Mouse (Mus musculus) small intestine, adult 2 months (tissue): ENCODE results near the gene Cldn2. TPM values are rescaled to one million over a fixed set of nuclear protein-coding genes. Genes with fewer than 3 reads are reported as not detected.
"Not testable (repeated sequence)": the region's sequence is repeated elsewhere in the genome, so short reads cannot be mapped to it uniquely, and the experiment has no call there.

ENCODE experiments used
- H3K27ac ChIP-seq: fragments of 200-500 bp; 2 replicates; pipeline ENCODE4 v1.5.1; 2012; ENCODE audit warnings: low read depth, low read length, control low read depth, inconsistent platforms; ENCODE audit not compliant: insufficient read depth
- H3K27me3 ChIP-seq: fragments of 200-500 bp; 2 replicates; pipeline ENCODE4 v1.6.1; 2012; ENCODE audit warnings: mild to moderate bottlenecking, moderate library complexity, low read length, inconsistent platforms; ENCODE audit not compliant: control insufficient read depth, insufficient read depth
- H3K36me3 ChIP-seq: fragments of 200-500 bp; 2 replicates; pipeline ENCODE4 v1.6.1; 2012; ENCODE audit warnings: mild to moderate bottlenecking, low read length, control low read depth, inconsistent platforms; ENCODE audit not compliant: control insufficient read depth, insufficient read depth
- H3K4me1 ChIP-seq: fragments of 200-500 bp; 2 replicates; pipeline ENCODE4 v1.6.1; 2012; ENCODE audit warnings: low read length, inconsistent platforms, mixed read lengths; ENCODE audit not compliant: control insufficient read depth, insufficient read depth, insufficient read length
- H3K4me3 ChIP-seq: fragments of 200-500 bp; 2 replicates; pipeline ENCODE4 v1.5.1; 2012; ENCODE audit warnings: low read depth, mild to moderate bottlenecking, control low read depth, inconsistent platforms, low read length, moderate library complexity
- CTCF ChIP-seq: fragments of 200-500 bp; IDR thresholded peaks from 2 replicates; pipeline ENCODE4 v1.5.1; 2012; ENCODE audit warnings: low read depth, mild to moderate bottlenecking, control low read depth, inconsistent platforms, low read length, moderate library complexity, mixed read lengths; ENCODE audit not compliant: insufficient replicate concordance, insufficient read length; ENCODE audit errors: extremely low read depth
- POLR2A ChIP-seq: fragments of 200-500 bp; IDR thresholded peaks from 2 replicates; pipeline ENCODE4 v1.6.1; 2012; ENCODE audit warnings: low read depth, mild to moderate bottlenecking, control low read depth, inconsistent platforms, low read length, moderate library complexity
- WGBS: fragments of 180-500 bp; shearing (Covaris S2); methylation state at CpG from one replicate; pipeline ENCODE4 v1.1.7; 2018; 5-methylcytosine and 5-hydroxymethylcytosine counted together
- polyA plus RNA-seq: library from polyadenylated mRNA; depleted of rRNA; stranded (reverse); fragments of >200 nt; gene quantifications from 2 replicates; pipeline ENCODE4 v1.2.3, GENCODE M21; 2012; rRNA removed

The Cldn2 gene
- polyA plus RNA-seq, result 9.9 and 28.5 TPM in 2 replicates

DNA sequence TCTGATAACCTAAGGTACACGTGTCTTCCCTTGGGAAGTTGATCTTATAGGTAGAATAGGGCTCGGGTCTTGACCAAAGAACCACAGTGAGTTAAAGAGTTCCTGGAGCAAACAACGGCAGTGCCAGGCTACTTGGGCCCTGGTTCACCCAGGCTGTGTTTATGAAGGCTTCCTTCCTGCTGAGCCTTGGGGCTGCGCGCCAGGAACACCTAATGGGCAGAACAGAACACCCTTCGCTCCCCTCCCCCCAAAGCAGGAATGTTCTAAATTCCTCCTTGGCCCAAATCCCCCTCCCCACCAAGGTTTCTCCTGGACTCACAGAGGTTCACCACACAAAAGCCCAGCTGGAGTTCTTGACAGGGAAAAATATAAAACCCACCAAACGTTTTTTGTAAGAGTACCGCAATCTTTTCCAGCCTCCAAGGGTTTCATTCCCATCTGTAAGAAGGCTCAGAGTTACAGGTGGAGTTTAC is at the start of gene Cldn2:
Gene Cldn2, plus strand, starts transcription at position 423 of the 473 bp plus-strand sequence.
- TF ChIP-seq CTCF, result no peak
- no peak for TF ChIP-seq POLR2A
- no peak within 1 kb of the TSS for H3K4me3 ChIP-seq
- H3K36me3 ChIP-seq, result no peaks in the 10 kb centered on the region
- H3K4me1 ChIP-seq, result peaks cover 5% of the 10 kb centered on the region; the same call in 1 of the 2 replicates
- WGBS, result 79% methylated on average over 8 of the region's 8 CpGs
- H3K27ac ChIP-seq, result no peak within 1 kb of the TSS
- H3K27me3 ChIP-seq, result no peaks in the 10 kb centered on the region

DNA sequence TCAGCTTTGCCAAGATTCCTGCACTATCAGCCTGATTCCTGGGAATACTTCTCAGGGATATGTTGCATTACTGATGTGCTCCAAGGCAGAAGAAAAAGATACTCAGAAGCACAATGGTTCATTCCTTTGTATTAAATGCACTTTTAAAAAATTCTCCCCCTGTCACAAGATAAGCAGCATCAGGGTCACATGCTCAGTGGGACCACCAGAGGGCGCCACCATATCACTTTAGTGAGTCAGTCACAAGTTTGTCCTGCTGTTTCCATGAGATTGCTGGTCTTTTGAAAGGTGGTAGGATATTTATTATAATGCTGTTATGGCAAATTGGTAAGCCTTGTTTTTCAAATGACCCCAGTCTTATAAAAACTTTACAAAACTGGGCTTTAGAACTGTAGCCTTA is 48.8 kb upstream of the Cldn2 start:
- Histone ChIP-seq H3K4me3 (no peak overlapping the region), H3K27me3 (no peaks in the 10 kb centered on the region), H3K27ac (no peak overlapping the region), H3K4me1 (no peaks in the 10 kb centered on the region), H3K36me3 (peaks cover 7% of the 10 kb centered on the region; the same call in 1 of the 2 replicates)
- WGBS, result 0% methylated on average over 1 of the region's 1 CpGs
- peak; percentile 48; the same call in 1 of the 2 replicates for TF ChIP-seq CTCF
- no peak for TF ChIP-seq POLR2A

DNA sequence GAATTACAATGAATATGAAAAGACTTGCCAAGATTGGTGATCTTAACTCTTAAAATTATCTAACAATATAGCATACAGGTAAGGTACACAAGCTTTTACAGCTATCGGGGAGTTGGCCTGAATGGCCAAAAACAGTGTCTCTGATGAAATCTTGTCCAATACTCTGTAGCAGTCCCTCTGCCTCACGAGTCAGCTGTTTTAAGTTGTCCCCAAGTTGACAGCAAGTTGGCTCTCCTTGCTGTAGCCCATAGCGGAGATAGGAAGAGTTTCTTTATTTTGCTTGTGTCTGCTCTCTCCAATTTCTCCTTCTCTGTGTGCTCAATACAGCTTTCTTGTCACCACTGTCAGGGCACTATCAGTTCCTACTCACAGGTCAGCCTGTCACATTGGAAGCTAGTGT is 42.0 kb upstream of the Cldn2 start:
- WGBS, result 76% methylated on average over 3 of the region's 3 CpGs
- not testable (repeated sequence) for H3K27me3 ChIP-seq, H3K36me3 ChIP-seq, H3K4me3 ChIP-seq, H3K4me1 ChIP-seq, H3K27ac ChIP-seq

DNA sequence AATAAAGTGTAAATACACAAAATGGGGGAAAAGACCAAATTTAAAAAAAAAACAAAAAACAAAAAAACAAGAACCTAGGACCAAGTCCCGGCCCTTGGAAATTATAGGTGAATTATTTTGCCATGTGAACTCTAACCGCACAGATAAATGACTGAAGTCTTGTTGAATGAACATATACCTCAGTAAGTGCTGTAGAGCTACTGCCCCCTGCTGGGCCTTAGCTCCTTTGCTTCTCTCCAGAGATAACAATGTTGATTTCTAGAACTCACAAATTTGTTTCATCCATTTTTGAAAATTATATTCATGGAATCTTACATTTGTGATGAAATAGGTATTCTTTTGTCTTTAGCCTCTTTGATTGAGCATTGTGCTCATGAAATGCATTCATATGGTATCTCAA is 38.1 kb upstream of the Cldn2 start:
- 46% methylated on average over 2 of the region's 2 CpGs for WGBS

DNA sequence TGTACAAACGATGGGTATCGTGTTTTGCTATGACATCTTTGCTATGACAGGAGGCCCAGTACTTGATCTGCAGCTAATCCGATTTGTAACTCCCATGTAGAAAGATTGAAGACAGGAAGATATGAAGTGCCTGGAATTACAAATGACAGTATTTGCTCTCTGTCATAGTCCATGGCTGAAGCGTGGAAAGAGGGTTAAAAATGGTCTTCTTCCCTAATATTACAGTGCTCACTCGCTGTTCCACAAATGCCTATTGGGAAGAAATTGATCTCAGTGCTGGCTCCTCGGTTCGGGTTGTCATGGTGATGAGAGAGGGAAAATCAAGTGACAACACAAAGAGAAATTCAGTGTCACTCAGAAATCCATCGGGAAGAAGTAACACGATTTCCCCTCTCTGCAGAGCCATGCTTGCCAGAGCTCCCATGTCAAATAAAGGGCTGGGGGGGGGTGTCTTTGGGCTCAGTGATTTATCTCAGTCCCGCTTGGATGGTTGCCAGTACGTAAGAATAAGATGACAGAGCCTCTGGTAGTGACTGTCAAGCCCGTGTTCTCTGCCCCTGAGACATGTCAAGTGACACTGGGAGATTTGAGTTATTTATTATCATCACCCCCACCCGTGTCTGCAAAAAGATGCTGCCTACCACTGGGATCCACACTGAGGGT is 30.5 kb upstream of the Cldn2 start:
- H3K4me3 ChIP-seq, result no peak overlapping the region
- TF ChIP-seq CTCF (no peak), POLR2A (no peak)
- no peak overlapping the region for H3K27ac ChIP-seq
- H3K36me3 ChIP-seq, result no peaks in the 10 kb centered on the region
- 0 out of 2 replicates have a peak, but pooled peaks cover 3% of the 10 kb centered on the region for H3K4me1 ChIP-seq
- H3K27me3 ChIP-seq, result no peaks in the 10 kb centered on the region
- 72% methylated on average over 13 of the region's 13 CpGs for WGBS

More for the DNA sequence above, 38.1 kb upstream of the Cldn2 start:
- H3K36me3 ChIP-seq, result no peaks in the 10 kb centered on the region
- TF ChIP-seq POLR2A (no peak), CTCF (no peak)
- H3K4me3 ChIP-seq, result no peak overlapping the region
- H3K4me1 ChIP-seq, result no peaks in the 10 kb centered on the region
- no peak overlapping the region for H3K27ac ChIP-seq
- no peaks in the 10 kb centered on the region for H3K27me3 ChIP-seq

DNA sequence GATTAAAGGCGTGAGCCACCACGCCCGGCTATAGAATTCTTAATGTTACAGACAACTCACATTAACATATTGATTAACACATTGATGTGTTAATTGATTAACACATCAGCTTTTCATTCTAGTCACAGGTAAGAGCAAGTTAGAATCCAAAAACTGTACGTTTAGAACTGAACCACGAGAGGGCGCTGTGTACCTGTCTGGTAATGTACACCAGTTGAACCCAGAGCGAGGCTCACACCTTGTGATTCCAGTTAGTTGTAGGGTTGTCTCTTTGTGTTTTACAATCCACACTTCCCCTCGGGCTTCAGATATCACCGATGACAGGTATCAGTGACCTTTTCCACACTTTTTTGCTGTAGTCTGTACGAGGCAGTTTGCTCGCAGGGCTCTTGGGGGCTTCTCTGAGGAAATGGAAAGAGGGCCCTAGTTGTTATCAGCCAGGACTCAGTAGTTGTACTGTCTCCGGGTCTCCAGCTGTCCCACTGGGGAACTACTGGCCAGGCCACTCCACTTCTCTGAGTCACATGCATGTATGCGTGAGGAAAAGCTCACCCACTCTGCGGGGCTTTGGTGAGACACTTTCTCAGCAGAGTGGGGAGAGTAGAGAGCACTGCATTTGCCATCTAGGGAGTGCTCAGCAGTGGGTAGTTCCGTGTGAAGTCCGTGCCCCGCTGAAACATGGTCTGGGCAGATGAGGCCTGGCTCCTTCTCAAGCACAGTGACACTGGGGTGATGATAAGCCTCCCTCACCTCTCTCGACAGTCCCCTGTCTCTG is 26.1 kb upstream of the Cldn2 start:
- Histone ChIP-seq H3K27me3 (no peaks in the 10 kb centered on the region), H3K36me3 (no peaks in the 10 kb centered on the region), H3K27ac (peak overlapping the region; percentile 53), H3K4me3 (peak overlapping the region; percentile 8; the same call in 1 of the 2 replicates), H3K4me1 (peaks cover 11% of the 10 kb centered on the region; the same call in 1 of the 2 replicates)
- WGBS, result 21% methylated on average over 18 of the region's 18 CpGs
- TF ChIP-seq CTCF (no peak), POLR2A (no peak)

DNA sequence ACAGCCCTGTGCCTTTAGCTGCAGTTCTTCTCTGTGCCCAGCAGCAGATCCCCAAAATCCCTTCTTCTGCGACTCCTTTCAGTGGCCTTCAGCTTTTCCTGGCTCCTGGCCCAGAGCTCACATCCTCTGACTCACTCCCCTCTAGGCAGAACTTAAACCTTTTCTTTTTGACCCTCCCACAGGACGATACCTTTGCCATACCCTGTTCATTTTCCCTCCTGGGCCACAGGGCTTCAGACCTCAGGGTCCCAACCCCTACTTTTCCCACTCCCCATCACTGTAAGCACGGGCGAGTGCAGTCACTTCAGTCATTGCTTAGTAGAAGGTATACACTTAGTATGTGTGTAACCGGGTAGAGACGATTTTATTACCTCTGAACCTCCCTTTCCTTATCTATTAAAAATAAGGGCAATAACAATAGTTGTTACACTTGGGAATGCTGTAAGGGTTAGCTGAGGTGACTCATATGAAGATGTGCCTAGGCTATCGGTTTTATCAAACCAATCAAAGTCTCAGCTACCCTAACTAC is 25.5 kb upstream of the Cldn2 start:
- no peaks in the 10 kb centered on the region for H3K27me3 ChIP-seq
- WGBS, result 29% methylated on average over 7 of the region's 7 CpGs
- peak overlapping the region; percentile 8 for H3K4me3 ChIP-seq
- TF ChIP-seq POLR2A, result no peak
- no peak for TF ChIP-seq CTCF
- H3K36me3 ChIP-seq, result no peaks in the 10 kb centered on the region
- H3K27ac ChIP-seq, result peak overlapping the region; percentile 53
- H3K4me1 ChIP-seq, result peaks cover 11% of the 10 kb centered on the region; the same call in 1 of the 2 replicates
